Mouse (Mus musculus): ENCODE results near the gene Foxe1.

Foxe1 gene

DNA sequence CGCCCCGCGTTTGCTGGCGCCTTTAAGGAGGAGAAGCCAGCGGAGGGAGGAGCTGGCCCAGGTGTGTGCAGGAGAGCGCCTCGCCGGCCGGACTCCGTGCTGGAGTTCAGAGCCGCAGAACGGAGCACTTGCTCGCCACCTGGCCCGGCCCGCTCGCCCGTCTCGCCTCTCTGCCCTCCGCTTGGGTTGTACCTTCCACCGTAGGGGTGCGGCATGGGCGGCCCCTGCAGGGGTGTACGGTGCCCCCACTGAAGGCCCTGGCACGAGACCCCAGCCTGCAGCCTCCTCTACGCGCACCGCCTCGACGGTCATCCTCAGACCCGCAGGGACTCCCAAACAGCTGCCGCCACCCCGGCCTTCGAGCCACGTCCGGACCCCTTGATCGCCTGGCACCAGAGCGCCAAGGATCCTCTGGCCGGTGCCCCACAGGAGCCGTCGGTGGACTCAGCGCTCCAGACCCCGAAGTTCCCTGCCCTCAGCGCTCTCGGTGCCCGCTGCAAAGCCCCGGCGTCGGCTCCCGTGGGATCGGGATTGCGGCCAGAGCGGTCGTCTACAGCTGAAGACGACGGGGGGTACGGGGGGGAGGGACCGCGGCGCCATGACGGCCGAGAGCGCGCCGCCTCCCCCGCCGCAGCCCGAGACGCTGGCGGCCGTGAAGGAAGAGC lies at the start of gene Foxe1:
Foxe1 (plus strand) TSS at position 14 of the 665 bp plus-strand sequence.
- ChIA-PET CTCF (interaction anchor here (0.7 to 3.9 kb wide), 10 partner anchors 10 to 284 kb away, joined by 3 to 21 read pairs (median 3); partner anchors contain the start of gene Trim14 (in 1 of the 4)), POLR2A (interaction anchor here (0.6 to 1.9 kb wide), 11 partner anchors 12 to 573 kb away, joined by 3 to 7 read pairs (median 3); partner anchors contain the start of gene Trmo (in 1 of the 4))

DNA sequence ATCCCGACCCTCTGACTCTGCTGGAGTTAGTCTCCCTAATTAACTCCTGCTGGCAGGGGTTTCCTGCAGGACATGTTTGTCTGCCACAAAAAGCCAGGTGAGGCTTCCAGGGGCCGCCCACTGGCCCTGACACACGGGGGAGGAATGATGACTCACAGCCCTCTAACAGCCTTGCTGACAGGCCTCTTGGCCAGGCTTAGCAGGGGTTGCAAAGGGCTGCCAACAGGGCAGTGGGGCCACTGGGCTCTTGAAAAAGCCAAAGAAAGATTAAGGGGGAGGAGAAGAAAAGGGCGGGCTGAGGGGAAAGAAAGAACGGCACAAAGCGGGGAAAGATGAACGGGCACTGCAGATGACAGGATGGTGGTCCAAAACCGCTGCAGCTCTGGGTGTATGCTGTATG lies 39.3 kb upstream of the Foxe1 start:
- CTCF ChIA-PET = interaction anchor here in 1 of 4 experiments (0.7 kb wide), 1 partner anchor 172 kb away, joined by 8 read pairs; no protein-coding TSS in a partner anchor
- POLR2A ChIA-PET = interaction anchor here in 1 of 4 experiments (0.7 kb wide), 1 partner anchor 71 kb away, joined by 3 read pairs; no protein-coding TSS in a partner anchor

DNA sequence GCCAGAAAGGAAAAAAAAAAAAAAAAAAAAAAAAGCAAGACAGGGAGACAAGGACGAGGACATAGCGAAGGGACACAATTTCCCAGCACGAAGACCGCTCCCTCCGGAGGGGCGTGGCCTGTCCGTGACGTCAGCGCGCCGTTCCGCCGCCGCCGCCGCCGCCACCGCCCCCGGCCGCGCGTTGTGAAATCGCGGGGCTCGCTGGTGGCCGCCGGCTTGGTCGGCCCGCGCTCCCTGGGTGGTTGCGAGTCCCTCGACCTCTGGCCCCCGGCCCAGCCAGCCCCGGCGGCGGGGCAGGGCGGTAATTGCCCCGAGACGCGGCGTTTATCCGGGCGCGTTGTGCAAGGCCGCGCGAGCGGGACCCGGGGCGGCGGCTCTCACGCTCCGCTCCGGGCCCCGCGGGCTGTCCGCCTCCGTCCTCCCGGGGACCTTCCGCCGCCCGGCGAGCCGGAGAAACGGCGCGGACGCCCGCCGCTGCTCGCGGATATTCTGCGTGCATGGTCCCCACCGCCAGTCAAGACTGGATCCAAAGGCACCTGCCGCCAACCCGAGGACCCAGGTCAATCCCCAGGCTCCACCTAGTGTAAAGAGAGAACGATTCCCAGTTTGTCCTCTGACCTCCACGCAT lies 38.5 kb upstream of the Foxe1 start:
- ChIA-PET POLR2A (interaction anchor here in 1 of 4 experiments (0.7 kb wide), 1 partner anchor 70 kb away, joined by 3 read pairs; no protein-coding TSS in a partner anchor), CTCF (interaction anchor here in 2 of 4 experiments (0.7 kb wide), 2 partner anchors 28 to 171 kb away, joined by 3 to 8 read pairs; no protein-coding TSS in a partner anchor)

DNA sequence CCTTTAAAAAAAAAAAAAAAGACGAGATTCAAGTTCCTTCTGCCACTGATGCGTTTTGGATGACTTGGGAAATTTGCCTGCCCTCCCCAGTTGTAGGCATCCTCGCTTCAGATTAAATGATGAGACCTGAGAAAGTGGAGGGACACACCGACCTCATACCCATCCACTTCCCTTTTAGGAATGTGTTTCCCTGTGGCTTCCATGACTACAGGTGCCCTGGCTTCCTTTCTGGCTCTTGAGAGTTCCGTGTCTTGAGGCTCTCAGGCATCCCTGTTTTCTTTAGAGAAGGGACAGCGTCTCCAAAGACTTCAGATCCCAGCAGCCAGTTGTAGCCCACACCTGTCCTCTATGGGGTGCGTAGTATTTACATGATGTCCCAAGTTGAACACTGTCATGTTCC lies 38.0 kb upstream of the Foxe1 start:
- POLR2A ChIA-PET = interaction anchor here in 1 of 4 experiments (1.0 kb wide), 1 partner anchor 23 kb away, joined by 3 read pairs; no protein-coding TSS in a partner anchor
- CTCF ChIA-PET = interaction anchor here in 1 of 4 experiments (0.7 kb wide), 1 partner anchor 27 kb away, joined by 3 read pairs; no protein-coding TSS in a partner anchor

GRCm38 (mm10) chr4:46307341-46307740 lies 36.1 kb upstream of the Foxe1 start:
- CTCF ChIA-PET = no interaction called here
- POLR2A ChIA-PET = interaction anchor here in 1 of 4 experiments (0.6 to 1.5 kb wide), 2 partner anchors 33 to 677 kb away, joined by 3 to 5 read pairs; no protein-coding TSS in a partner anchor

DNA sequence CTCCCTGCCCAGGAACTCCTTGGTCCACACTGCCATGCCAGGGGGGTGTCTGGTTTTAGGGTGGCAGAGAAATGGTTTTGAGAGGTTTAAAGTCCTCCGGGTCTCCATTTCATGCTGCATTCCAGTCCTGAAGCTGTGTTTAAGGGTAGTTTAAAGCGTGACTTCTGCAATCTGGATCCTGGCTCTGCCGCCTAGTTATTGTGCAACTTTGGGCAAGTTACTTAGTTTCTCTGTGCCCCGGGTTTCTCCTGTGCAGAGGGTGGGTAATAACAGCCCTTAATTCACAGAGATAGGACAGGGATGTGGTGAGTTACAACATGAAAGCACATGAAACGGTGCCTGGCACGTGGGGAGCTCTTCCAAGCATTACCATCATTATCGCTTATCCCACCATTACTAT lies 35.5 kb upstream of the Foxe1 start:
- ChIA-PET CTCF (interaction anchor here in 1 of 4 experiments (0.7 kb wide), 1 partner anchor 12 kb away, joined by 3 read pairs; no protein-coding TSS in a partner anchor), POLR2A (interaction anchor here in 1 of 4 experiments (1.5 kb wide), 1 partner anchor 33 kb away, joined by 3 read pairs; no protein-coding TSS in a partner anchor)

GRCm38 (mm10) chr4:46311631-46312030 lies 31.8 kb upstream of the Foxe1 start:
- ChIA-PET CTCF (interaction anchor here in 1 of 4 experiments (0.6 kb wide), 1 partner anchor 178 kb away, joined by 5 read pairs; no protein-coding TSS in a partner anchor), POLR2A (no interaction called here)

DNA sequence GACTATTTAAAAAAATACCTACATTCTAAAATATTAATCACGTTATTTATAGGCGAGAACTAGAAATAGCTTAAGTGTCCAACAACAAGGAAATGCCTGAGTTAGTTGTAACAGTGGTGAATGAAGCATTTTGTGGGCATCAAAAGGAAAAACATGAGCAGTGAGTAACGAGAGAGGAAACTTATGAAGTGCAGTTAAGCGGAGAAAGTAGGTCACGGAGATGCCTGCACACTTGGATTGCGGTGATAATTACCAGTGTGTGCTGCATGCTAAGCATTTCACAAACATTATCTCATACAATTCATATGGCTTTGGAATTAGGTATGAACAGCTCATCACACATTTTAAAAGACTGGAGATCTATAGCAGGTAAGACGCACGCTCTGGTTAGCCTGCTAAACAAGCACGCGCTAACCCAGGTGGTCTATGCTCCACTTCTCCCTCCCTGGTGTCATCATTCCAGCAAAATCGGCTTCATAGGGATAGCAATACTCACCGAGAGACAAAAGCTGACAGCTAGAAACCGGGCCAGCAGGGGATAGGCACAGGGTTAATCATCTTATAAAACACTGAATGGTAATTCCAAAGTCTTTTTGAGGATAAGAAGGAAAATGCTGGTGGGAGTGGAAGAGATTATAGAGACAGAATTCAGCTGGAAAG lies 21.5 kb upstream of the Foxe1 start:
- ChIA-PET CTCF (interaction anchor here in 2 of 4 experiments (0.5 to 1.4 kb wide), 2 partner anchors 35 to 281 kb away, joined by 3 read pairs; no protein-coding TSS in a partner anchor), POLR2A (interaction anchor here in 1 of 4 experiments (0.5 to 1.1 kb wide), 2 partner anchors 26 to 117 kb away, joined by 3 read pairs; no protein-coding TSS in a partner anchor)

DNA sequence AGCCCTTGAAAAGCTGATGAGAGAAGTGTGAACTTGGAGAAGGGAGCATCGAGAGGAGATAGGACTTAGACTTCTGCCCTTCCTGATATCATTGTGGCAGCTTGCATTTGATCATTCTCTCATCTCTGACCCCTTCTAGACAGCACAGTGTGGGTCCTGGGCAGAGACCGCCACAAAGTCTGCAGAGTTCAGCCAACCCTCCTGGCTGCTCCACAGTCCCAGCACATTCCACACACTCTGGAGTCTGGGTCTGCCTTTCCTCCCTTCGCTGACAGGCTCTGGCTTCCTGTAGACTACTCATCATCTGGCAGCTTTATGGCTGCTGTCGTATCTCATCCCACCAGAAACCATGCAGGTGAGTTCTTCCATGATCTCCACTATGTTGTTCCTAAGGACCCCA lies 20.7 kb upstream of the Foxe1 start:
- ChIA-PET POLR2A (interaction anchor here in 1 of 4 experiments (0.5 to 1.3 kb wide), 2 partner anchors 17 to 331 kb away, joined by 3 to 4 read pairs; no protein-coding TSS in a partner anchor), CTCF (no interaction called here)

DNA sequence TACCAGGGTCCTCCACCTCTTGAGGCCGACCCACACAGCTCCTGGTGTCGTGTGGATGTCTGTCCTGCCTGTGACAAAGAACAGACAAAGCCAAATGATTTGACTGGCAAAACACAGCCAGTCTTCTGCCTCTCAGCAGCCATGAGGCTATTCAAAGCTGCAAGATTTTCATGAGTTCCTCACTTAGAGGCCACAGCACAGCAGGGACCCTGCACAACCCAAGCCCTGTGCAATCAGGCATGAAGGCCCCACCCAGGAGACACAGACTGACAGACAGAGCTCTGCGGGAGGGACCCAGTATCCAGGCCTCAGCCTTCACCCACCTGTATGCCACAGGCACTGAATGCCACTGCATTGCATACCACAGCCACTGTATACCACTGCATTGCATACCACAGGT lies 14.5 kb upstream of the Foxe1 start:
- POLR2A ChIA-PET = interaction anchor here in 2 of 4 experiments (0.9 to 1.7 kb wide), 4 partner anchors 9 to 23 kb away, joined by 3 read pairs; no protein-coding TSS in a partner anchor

GRCm38 (mm10) chr4:46335846-46336245 lies 7.6 kb upstream of the Foxe1 start:
- POLR2A ChIA-PET = interaction anchor here in 1 of 4 experiments (1.3 kb wide), 1 partner anchor 8 kb away, joined by 3 read pairs; no protein-coding TSS in a partner anchor

More for the DNA sequence above, 14.5 kb upstream of the Foxe1 start:
- CTCF ChIA-PET = interaction anchor here in 3 of 4 experiments (0.7 to 1.6 kb wide), 3 partner anchors 28 to 436 kb away, joined by 3 read pairs; no protein-coding TSS in a partner anchor

GRCm38 (mm10) chr4:46337990-46338389 lies 5.4 kb upstream of the Foxe1 start:
- CTCF ChIA-PET = interaction anchor here in 3 of 4 experiments (0.6 to 3.2 kb wide), 5 partner anchors 15 to 1503 kb away, joined by 3 to 15 read pairs (median 3); no protein-coding TSS in a partner anchor

More at GRCm38 (mm10) chr4:46335846-46336245, 7.6 kb upstream of the Foxe1 start:
- CTCF ChIA-PET = no interaction called here

GRCm38 (mm10) chr4:46339026-46339425 lies 4.4 kb upstream of the Foxe1 start:
- POLR2A ChIA-PET = interaction anchor here in 2 of 4 experiments (0.8 to 1.5 kb wide), 5 partner anchors 11 to 50 kb away, joined by 3 to 4 read pairs (median 3); no protein-coding TSS in a partner anchor
- CTCF ChIA-PET = interaction anchor here in 2 of 4 experiments (0.6 to 3.2 kb wide), 7 partner anchors 10 to 136 kb away, joined by 3 to 15 read pairs (median 5); no protein-coding TSS in a partner anchor

More at GRCm38 (mm10) chr4:46337990-46338389, 5.4 kb upstream of the Foxe1 start:
- POLR2A ChIA-PET = interaction anchor here in 2 of 4 experiments (0.9 to 1.3 kb wide), 2 partner anchors 10 to 15 kb away, joined by 3 read pairs; no protein-coding TSS in a partner anchor

GRCm38 (mm10) chr4:46339584-46339983 lies 3.8 kb upstream of the Foxe1 start:
- POLR2A ChIA-PET = interaction anchor here in 2 of 4 experiments (0.8 to 1.6 kb wide), 6 partner anchors 10 to 49 kb away, joined by 3 to 6 read pairs (median 3); no protein-coding TSS in a partner anchor

DNA sequence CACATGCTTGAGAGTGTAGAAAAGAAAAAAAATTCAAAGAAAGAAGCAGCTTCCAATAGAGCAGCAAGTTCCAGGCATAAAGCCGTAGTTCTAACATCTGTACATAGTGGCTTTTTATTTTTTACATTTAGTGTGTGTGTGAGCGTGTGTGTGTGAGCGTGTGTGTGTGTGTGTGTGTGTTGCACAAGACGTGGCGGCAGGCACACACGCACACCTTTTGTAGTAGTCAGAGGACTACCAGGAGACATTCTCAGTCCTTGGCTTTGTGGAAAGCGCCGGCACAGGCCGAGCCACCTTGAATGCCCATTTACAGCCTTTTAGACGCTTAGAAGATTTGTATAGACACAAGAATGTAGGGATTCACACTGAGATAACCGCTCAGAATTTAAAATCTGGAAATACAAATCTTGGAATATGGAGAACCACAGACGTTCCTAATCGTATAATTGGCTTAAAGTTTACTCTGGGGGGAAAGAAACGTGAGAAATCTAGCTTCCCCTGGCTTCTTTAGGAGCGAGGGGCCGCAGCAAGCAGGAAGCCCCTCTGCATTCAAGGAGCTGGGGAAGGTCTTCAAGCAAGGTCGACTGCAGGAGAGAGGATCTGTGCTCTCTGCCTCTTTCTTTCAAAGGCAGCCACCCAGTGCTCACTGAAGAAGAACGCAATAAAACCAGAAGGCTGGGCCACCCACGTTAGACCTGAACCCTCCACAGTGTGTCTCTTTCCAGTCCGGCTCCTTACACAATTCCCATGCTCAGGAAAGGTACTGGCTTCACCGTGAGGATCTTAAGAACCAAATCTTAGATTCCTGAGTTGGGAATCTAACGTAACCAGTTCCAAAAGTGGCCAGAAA lies 1.4 kb upstream of the Foxe1 start:
- ChIA-PET CTCF (interaction anchor here in 1 of 4 experiments (0.6 to 3.9 kb wide), 2 partner anchors 14 to 234 kb away, joined by 3 to 21 read pairs; no protein-coding TSS in a partner anchor), POLR2A (interaction anchor here in 1 of 4 experiments (0.5 kb wide), 1 partner anchor 136 kb away, joined by 10 read pairs; no protein-coding TSS in a partner anchor)

More at GRCm38 (mm10) chr4:46339584-46339983, 3.8 kb upstream of the Foxe1 start:
- CTCF ChIA-PET = interaction anchor here in 2 of 4 experiments (0.7 to 3.2 kb wide), 8 partner anchors 8 to 137 kb away, joined by 3 to 15 read pairs (median 4); no protein-coding TSS in a partner anchor

DNA sequence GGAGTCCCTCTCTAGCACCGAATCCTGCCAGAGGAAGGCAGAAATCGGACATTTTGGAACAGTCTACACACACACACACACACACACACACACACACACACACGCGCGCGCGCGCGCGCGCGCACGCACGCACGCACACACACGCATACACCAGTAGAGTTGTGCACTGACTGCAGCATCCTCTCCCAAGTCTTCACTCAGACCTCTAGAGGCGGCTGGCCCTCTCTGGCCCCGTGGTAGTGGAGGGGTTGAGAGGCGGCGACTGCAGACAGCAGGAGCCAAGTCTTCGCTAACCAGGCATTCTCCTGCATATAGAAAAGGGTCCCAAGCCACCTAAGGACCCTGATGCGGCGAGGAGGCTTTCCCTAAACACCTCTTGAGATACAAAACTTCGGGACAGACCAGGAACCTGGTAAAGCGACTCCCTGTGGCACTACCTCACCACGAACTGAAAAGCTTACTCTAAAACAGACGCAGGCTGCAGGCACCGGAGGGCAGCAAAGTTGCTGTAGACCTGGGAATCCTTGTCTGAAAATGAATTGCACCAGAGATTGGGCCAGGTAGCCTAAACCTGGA lies 610 bp upstream of the Foxe1 start:
- POLR2A ChIA-PET = interaction anchor here in 3 of 4 experiments (0.5 to 1.1 kb wide), 5 partner anchors 13 to 847 kb away, joined by 3 to 10 read pairs (median 3); partner anchors contain the start of gene Trmo (in 1 of the 3)
- CTCF ChIA-PET = interaction anchor here in 3 of 4 experiments (0.6 to 3.9 kb wide), 5 partner anchors 10 to 235 kb away, joined by 3 to 21 read pairs (median 3); no protein-coding TSS in a partner anchor

Measured in embryonic stem cell, embryonic (primary cell).